Mouse (Mus musculus): ENCODE measurements around the gene Aox1.

GRCm38 (mm10) chr1:58045076-58045475 is 15.3 kb downstream of the Aox1 start:
- TF ChIP-seq CTCF (IDR thresholded peaks at IDR 0.05), result no peak
- TF ChIP-seq EP300 (IDR thresholded peaks at IDR 0.05), result no peak

Measured in lung, postnatal 0 days (tissue).